Mouse (Mus musculus): ENCODE results near the gene Syne4.

- TF ChIP-seq POLR2A (IDR thresholded peaks at IDR 0.05; ENCODE audit: insufficient read depth, low read depth, low read length) (peak; percentile 64), EP300 (IDR thresholded peaks at IDR 0.05; ENCODE audit: insufficient read depth, low read depth, low read length) (no peak; the same call in 1 of the 2 replicates), CTCF (IDR thresholded peaks at IDR 0.05) (no peak)
Observed at GRCm38 (mm10) chr7:30280670-30281138, 33.9 kb upstream of the Syne4 start.
